Mouse (Mus musculus) heart, adult 11 months (tissue): ENCODE measurements around the gene Rbm14.

ENCODE experiments used
- DNase-seq: peaks from one replicate; pipeline ENCODE4 v3.0.0; 2022

The Rbm14 gene

DNA sequence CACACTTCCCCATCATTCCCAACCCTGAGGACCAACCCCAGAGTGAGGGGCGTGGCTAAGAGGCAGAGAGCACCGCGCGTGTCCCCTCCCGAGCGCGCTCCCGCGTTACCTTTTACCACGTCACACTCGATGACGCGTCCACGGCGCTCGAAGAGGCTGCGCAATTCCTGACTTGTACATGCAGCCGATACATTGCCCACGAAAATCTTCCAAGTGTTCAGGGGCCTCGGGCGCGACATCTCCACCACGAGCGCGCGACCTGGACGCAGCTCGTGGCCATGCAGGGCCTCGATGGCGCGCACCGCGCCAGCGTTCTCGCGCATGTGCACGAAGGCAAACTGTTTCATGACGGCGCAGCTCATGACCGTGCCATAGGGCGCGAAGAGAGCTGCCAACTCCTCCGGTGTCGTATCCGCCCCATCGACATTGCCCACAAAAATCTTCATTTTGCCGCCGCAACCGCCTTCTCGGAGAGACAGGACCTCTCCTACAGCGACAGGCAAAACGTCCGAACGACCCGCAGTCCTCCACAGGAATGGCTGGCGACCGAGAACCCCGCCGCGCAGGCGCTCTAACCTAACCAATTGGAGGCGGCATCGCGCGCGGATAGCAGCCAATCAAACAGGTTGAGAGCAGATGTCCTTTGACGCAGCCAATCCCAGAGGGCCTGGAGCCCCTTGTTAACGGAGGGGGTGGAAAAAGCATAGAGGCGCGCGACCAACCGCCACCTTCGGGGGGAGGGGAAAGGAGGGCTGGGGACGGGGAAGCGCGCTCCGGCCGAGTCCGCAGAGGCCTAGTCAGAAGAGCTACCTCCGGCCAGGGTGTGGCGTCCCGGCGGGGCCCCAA lies at the start of gene Rbm14, which contains the start of gene Gm21992:
Gene Rbm14 (minus strand): TSS at position 572 of the 846 bp plus-strand sequence.
Gene Gm21992 (minus strand): TSS at position 550 of the 846 bp plus-strand sequence.
- peak; percentile 100 for DNase-seq

DNA sequence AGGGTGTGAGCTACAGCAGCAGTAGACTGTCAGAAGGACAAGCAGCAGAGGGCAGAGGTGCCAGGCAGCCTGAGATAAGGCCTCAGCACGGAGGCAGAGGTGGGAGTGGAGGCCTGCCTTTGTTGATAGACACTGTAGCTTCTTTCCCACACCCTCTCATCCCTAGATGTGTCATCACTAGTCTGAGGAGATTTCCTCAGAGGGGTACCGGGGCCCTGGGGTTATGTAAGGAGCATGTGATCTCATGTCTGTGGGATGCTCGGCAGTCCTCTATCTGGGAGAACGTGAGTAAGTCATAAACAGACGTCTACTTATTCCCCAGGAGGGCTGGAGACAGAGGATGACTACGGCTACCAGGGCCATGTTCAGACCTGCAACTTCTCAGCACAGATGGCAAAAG lies 47.6 kb upstream of the Rbm14 start:
- DNase-seq: no peak

GRCm38 (mm10) chr19:4855951-4856350 lies 44.5 kb upstream of the Rbm14 start:
- no peak for DNase-seq

GRCm38 (mm10) chr19:4855470-4855820 lies 44.0 kb upstream of the Rbm14 start:
- DNase-seq: no peak

- DNase-seq: peak; percentile 99
Measured at GRCm38 (mm10) chr19:4854552-4855469, 43.4 kb upstream of the Rbm14 start, which contains the start of gene Ctsf. Ctsf (plus strand) TSS chr19:4855130.

DNA sequence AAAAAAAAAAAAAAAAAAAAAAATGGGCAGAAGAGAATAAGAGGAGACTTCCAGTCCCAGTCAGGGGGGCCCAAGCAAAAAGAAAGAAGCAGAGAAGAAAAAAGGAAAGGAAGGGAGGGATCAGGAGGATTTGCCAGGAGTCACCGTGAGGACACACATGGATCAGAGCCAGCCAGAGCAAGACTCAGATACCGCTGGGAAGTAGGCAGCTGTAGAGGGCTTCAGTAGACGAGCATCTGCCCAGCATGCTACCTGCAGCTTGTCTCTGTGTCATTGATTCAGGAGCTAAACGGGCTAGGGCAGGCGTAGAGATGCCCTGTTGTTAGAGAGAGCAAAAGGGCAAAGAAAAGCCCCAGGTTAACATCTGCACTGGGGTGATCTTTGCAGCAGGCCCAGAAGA lies 38.8 kb upstream of the Rbm14 start:
- DNase-seq: no peak

DNA sequence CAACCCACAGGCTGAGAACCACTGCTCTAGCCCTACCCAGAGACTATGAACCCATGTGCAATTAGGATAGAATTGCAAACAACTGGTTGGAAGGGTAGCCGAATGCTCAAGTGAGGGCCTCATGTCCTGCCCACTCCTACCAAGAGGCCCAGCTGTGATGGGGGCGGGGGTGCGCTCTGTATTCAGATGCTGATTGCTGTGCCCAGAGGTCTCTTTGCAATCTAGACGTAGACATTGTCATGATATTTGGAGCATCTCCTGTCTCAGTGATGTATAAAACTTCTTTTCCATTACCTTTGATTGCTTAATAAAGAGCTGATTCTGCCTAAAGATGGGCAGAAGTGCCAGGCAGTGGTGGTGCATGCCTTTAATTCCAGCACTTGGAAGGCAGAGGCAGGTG lies 38.4 kb upstream of the Rbm14 start:
- DNase-seq: no peak

GRCm38 (mm10) chr19:4847490-4847889 lies 36.1 kb upstream of the Rbm14 start:
- no peak for DNase-seq

DNA sequence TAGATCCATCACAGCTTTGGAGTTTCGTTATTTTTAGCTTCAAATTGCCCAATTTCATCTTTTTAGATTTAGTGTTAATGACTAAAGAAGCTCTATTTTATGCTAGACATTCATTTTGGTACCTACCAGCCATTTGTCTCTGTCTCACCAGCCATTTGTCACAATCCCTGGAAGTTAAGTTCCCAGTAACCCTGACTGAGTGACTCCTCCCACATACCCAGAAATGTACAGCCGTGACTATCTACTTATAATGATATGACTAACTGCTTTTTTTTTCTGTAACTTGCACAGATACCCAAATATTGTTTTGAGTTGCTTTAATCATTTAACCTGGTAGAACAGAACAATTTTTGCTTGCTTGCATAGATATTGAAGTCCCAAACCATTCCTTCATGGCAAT lies 34.4 kb upstream of the Rbm14 start:
- DNase-seq: no peak

GRCm38 (mm10) chr19:4842611-4843010 lies 31.2 kb upstream of the Rbm14 start:
- no peak for DNase-seq

DNA sequence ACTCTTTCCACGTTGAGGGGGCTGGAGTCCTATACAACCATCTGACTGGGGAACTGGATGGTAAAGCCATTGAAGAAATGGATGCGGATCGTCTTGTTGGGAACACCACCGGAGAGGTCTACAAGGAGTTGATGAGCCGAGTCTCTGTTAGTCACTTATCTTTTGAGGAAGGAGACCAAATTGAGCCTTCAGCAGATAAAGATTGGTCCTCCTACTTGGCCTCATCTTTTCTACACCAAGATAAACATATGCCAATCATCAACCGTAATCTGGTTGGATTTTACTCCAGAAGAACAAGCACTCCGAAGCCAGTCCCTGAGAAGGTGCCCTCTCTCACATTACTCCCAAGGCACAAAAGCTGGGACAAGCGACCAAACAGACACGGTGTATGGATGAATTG lies 29.4 kb upstream of the Rbm14 start:
- no peak for DNase-seq

- peak; percentile 100 for DNase-seq
Measured at GRCm38 (mm10) chr19:4839149-4839548, 27.7 kb upstream of the Rbm14 start, which contains the start of the genes Ccs and Ccdc87. Ccs (minus strand) TSS chr19:4839332. Ccdc87 (plus strand) TSS chr19:4839366.

DNA sequence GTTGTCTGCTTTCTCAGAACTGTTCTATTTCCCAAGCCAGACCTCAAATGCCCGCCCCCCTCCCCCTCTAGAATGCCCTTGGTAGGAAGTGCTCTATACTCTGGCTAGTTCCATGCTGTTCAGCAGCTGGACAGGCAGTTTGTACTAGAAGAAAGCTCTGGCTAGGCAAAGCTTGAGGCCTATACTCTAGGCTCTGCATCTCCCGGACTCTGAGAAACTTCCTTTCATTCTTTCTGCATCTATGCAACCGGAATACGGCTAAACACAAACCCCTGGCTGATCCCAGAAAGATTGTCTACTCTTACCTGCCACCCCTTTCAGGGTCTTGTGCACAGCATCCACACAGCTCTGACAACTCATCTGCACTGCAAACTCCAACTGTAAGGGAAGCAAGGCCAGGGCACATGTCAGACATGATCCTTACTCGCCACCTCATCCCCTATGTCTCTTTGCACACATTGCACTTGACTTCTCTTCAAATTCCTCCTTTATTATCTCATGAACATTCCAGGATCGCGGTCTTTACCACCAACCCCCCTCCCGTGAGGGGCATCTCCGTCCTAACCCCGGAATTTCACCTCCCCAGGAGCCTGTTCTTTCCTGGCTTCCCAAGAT lies 27.2 kb upstream of the Rbm14 start:
- DNase-seq: no peak

GRCm38 (mm10) chr19:4837049-4837448 lies 25.6 kb upstream of the Rbm14 start:
- no peak for DNase-seq

DNA sequence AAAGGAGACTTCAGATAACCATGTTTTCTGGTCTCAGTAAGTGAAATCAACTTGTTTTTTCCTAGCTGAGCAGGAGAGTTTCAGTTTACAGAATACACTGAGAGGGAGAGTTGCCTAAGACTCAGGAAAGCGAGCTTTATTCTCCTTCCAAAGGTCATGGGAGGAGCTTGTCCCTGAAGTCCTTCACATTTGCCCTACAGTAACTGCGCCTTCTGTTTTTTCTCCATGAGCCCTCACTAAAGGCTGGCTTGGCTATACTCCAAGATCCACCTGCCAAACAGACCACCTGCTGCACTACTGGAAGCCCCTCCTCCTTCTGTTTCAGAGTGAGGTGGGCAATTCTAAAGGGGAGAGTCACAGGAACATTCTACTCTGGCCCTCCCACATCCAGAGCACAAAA lies 24.7 kb upstream of the Rbm14 start:
- DNase-seq: no peak

- no peak for DNase-seq
Measured at GRCm38 (mm10) chr19:4833977-4834376, 22.5 kb upstream of the Rbm14 start.

- DNase-seq: peak; percentile 95
Measured at GRCm38 (mm10) chr19:4829156-4829555, 17.7 kb upstream of the Rbm14 start.

DNA sequence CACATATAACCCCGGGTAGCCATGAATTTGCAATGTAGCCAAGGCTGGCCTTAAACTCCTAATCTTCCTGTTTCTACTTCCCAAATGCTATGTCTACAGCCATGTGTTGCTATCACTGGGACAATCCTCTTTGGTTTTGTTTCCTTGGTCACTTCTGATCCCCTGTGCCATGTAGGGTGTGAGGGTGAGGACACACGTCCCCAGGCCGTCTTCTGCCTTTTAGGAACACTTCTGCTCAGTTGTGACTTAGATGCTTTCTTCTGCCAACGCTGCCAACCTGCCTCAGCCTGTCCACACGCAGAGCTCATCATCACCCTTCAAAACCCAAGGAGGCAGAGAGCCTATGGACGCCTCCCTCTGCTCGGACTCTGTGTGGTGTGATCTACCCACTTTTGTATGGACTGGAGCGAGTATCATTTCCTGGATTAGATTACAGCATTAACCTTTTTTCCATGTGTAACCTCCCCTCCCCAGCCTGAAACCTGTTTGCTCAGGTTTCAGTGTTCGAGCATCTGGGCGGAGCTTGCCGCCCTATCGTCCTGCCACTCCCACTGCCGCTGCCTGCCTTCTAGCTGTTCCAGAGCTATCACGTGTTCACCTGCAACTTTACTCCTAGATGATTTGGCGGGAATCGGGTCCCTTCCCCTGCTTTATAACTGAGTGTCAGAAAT lies 17.1 kb upstream of the Rbm14 start:
- DNase-seq: peak; percentile 78

GRCm38 (mm10) chr19:4820678-4821303 lies 9.4 kb upstream of the Rbm14 start:
- peak; percentile 98 for DNase-seq

DNA sequence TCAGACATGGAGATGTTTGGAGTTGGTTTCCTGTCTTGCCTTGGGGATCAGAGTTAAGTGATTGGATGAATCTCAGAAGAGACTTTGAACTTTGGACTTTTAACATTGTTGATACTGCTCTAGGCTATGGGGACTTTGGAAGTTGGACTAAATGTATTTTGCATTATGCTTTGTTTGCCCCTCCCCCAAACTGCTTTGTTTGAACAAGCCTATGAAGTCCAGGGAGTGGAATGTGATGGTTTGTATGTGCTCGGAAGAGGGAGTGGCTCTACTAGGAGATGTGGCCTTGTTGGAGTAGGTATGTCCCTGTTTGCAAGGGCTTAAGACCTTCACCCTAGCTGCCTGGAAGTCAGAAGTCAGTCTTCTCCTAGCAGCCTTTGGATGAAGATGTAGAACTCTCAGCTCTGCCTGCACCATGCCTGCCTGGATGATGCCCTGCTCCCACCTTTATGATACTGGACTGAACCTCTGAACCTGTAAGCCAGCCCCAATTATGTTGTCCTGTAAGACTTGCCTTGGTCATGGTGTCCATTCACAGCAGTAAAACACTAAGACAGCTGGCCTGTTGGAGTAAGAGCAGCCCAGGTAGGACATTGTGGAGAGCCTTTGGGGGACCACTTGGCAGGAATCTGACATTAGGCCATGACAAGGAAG lies 5.9 kb upstream of the Rbm14 start:
- DNase-seq: peak; percentile 76

DNA sequence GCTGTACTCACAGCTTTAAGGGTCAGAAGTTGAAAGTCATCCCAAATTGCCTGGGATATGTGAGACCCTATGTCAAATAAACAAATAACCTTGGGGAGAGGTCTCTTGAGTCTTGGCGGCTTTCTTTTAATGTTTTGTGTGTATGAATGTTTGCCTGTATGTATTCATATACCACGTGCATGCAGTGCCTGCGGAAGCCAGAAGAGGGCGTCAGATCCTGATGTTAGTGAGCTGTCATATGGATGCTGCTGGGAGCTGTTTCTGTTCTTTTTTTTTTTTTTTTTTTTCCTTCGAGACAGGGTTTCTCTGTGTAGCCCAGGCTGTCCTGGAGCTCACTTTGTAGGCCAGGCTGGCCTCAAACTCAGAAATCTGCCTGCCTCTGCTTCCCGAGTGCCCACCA lies 1.6 kb upstream of the Rbm14 start:
- no peak for DNase-seq
